Mouse (Mus musculus) hindbrain, embryonic 13.5 days (tissue): Measurements from ENCODE around the gene Dus4l. TPM values are rescaled to one million over a fixed set of nuclear protein-coding genes. Genes with fewer than 3 reads are reported as not detected.

ENCODE experiments used
- polyA plus RNA-seq: library from polyadenylated mRNA; unstranded; fragments of >200 nt; fragmentation: Nextera tagmentation; extraction: Ambion mirVana; gene quantifications from 2 replicates; pipeline ENCODE4 v1.2.1, GENCODE M21; 2015

The Dus4l gene
- polyA plus RNA-seq, 1 experiment from 2014 or later, result 6.9 TPM

Other genes starting within 250 kb of the Dus4l start
- gene Cbll1, start 155.2 kb downstream of the Dus4l start, polyA plus RNA-seq, result 18.3 and 18.9 TPM in 2 replicates
- gene Slc26a4, start 94.9 kb downstream of the Dus4l start, polyA plus RNA-seq, result 0.08 and 0.10 TPM in 2 replicates
- gene Bcap29, start 20.2 kb downstream of the Dus4l start, polyA plus RNA-seq, result 30.4 and 31.4 TPM in 2 replicates
- 32.2 and 34.7 TPM in 2 replicates for gene Cog5, start within 50 bp of the Dus4l start, polyA plus RNA-seq
- gene Gpr22, start 59.1 kb upstream of the Dus4l start, polyA plus RNA-seq, result 16.7 and 17.0 TPM in 2 replicates